Mouse (Mus musculus) splenic B cell, adult 2 months (primary cell): ENCODE data around the gene Zc3hav1.

Experiments
- DNase-seq: peaks from one replicate; pipeline ENCODE4 v3.0.0-alpha.2; 2011; ENCODE audit warnings: low read depth, low spot score
- H3K27me3 ChIP-seq: 2 replicates; pipeline ENCODE4 v1.6.1; 2012; ENCODE audit warnings: mild to moderate bottlenecking, low read length, moderate library complexity, mixed read lengths; ENCODE audit not compliant: control insufficient read depth, poor library complexity, insufficient read depth, severe bottlenecking
- H3K36me3 ChIP-seq: 2 replicates; pipeline ENCODE4 v1.6.1; 2012; ENCODE audit warnings: mild to moderate bottlenecking, low read length, moderate library complexity, mixed read lengths; ENCODE audit not compliant: control insufficient read depth, poor library complexity, insufficient read depth, severe bottlenecking

Zc3hav1 gene

GRCm38 (mm10) chr6:38292871-38293646 is 61.3 kb downstream of the Zc3hav1 start:
- Histone ChIP-seq H3K27me3 (no peaks in the 10 kb centered on the region), H3K36me3 (no peaks in the 10 kb centered on the region)
- no peak for DNase-seq

- DNase-seq: no peak
- H3K36me3 ChIP-seq: no peaks in the 10 kb centered on the region
- H3K27me3 ChIP-seq: no peaks in the 10 kb centered on the region
Measured at GRCm38 (mm10) chr6:38284422-38284821, 70.0 kb downstream of the Zc3hav1 start.

- Histone ChIP-seq H3K27me3 (no peaks in the 10 kb centered on the region), H3K36me3 (no peaks in the 10 kb centered on the region)
- DNase-seq: no peak
Measured at GRCm38 (mm10) chr6:38264466-38264865, 89.9 kb downstream of the Zc3hav1 start.

- H3K36me3 ChIP-seq: no peaks in the 10 kb centered on the region
- no peak for DNase-seq
- no peaks in the 10 kb centered on the region for H3K27me3 ChIP-seq
Measured at GRCm38 (mm10) chr6:38263393-38264159, 90.8 kb downstream of the Zc3hav1 start.

- H3K27me3 ChIP-seq: no peaks in the 10 kb centered on the region
- no peak for DNase-seq
- H3K36me3 ChIP-seq: no peaks in the 10 kb centered on the region
Measured at GRCm38 (mm10) chr6:38261877-38262276, 92.5 kb downstream of the Zc3hav1 start.

GRCm38 (mm10) chr6:38257506-38257905 is 96.9 kb downstream of the Zc3hav1 start:
- no peak for DNase-seq
- no peaks in the 10 kb centered on the region for H3K27me3 ChIP-seq
- H3K36me3 ChIP-seq: no peaks in the 10 kb centered on the region

GRCm38 (mm10) chr6:38256793-38257192 is 97.6 kb downstream of the Zc3hav1 start:
- no peak for DNase-seq
- Histone ChIP-seq H3K27me3 (no peaks in the 10 kb centered on the region), H3K36me3 (no peaks in the 10 kb centered on the region)

GRCm38 (mm10) chr6:38255794-38256193 is 98.6 kb downstream of the Zc3hav1 start:
- Histone ChIP-seq H3K27me3 (no peaks in the 10 kb centered on the region), H3K36me3 (no peaks in the 10 kb centered on the region)
- DNase-seq: no peak
